Mouse (Mus musculus) liver, postnatal 0 days (tissue): Measurements from ENCODE around the gene Limch1. TPM values are rescaled to one million over a fixed set of nuclear protein-coding genes. Genes with fewer than 3 reads are reported as not detected.

Experiments
- ATAC-seq: fragments of 200-750 bp; cut with Nextera tagmentation; 2 replicates; pipeline ENCODE4 v1.8.0; 2017; ENCODE audit warnings: mild to moderate bottlenecking, moderate library complexity
- DNase-seq: peaks from one replicate; pipeline ENCODE4 v3.0.0-alpha.2; 2016
- H3K27ac ChIP-seq: fragments of 300-500 bp; sonication (generic); 2 replicates; pipeline ENCODE4 v1.5.1; 2014; ENCODE audit warnings: antibody characterized with exemption, moderate library complexity, mild to moderate bottlenecking, low read depth
- H3K27me3 ChIP-seq: fragments of 300-500 bp; sonication (generic); 2 replicates; pipeline ENCODE4 v1.6.1; 2014; ENCODE audit warnings: low read length, control low read depth, mixed read lengths; ENCODE audit not compliant: insufficient read depth
- H3K36me3 ChIP-seq: fragments of 300-500 bp; sonication (generic); replicated peaks from 2 replicates; pipeline ENCODE4 v1.6.1; 2014; ENCODE audit warnings: mild to moderate bottlenecking, control low read depth, low read length, moderate library complexity, mixed read lengths; ENCODE audit not compliant: insufficient read depth
- H3K4me1 ChIP-seq: fragments of 300-500 bp; sonication (generic); 2 replicates; pipeline ENCODE4 v1.6.1; 2014; ENCODE audit warnings: antibody characterized with exemption, mild to moderate bottlenecking, control low read depth; ENCODE audit not compliant: insufficient read depth
- H3K4me2 ChIP-seq: fragments of 300-500 bp; sonication (generic); 2 replicates; pipeline ENCODE4 v1.6.1; 2014; ENCODE audit warnings: low read depth, mild to moderate bottlenecking, low read length, moderate library complexity, mixed read lengths
- H3K4me3 ChIP-seq: fragments of 300-500 bp; sonication (generic); 2 replicates; pipeline ENCODE4 v1.5.1; 2014; ENCODE audit warnings: low read depth, low read length
- H3K9ac ChIP-seq: fragments of 300-500 bp; sonication (generic); replicated peaks from 2 replicates; pipeline ENCODE4 v1.6.1; 2014; ENCODE audit warnings: mild to moderate bottlenecking, moderate library complexity
- H3K9me3 ChIP-seq: fragments of 300-500 bp; sonication (generic); 2 replicates; pipeline ENCODE4 v1.6.1; 2016; ENCODE audit warnings: mild to moderate bottlenecking, control low read depth, low read length, mixed read lengths
- CTCF ChIP-seq: sonication (generic); IDR thresholded peaks from 2 replicates; pipeline ENCODE4 v1.5.1; 2016; ENCODE audit warnings: antibody characterized with exemption, low read depth
- EP300 ChIP-seq: IDR thresholded peaks from 2 replicates; pipeline ENCODE4 v1.6.1; 2016; ENCODE audit warnings: antibody characterized with exemption, low read depth, mild to moderate bottlenecking
- WGBS: fragments of 180-500 bp; shearing (Covaris S2); extraction: QIAGEN DNeasy Blood & Tissue Kit; methylation state at CpG from one replicate; pipeline ENCODE4 v1.1.7; 2014; ENCODE audit not compliant: insufficient replicate concordance; 5-methylcytosine and 5-hydroxymethylcytosine counted together
- polyA plus RNA-seq: library from polyadenylated mRNA; unstranded; fragments of >200 nt; fragmentation: Nextera tagmentation; extraction: Ambion mirVana; gene quantifications from 2 replicates; pipeline ENCODE4 v1.2.1, GENCODE M21; 2015

Gene Limch1
- polyA plus RNA-seq, 1 experiment from 2014 or later = 1.6 TPM

GRCm38 (mm10) chr5:66997600-66997930 lies 251.9 kb downstream of the Limch1 start:
- TF ChIP-seq CTCF (no peak), EP300 (no peak)
- H3K9me3 ChIP-seq = no peaks in the 10 kb centered on the region
- no peak overlapping the region for H3K4me2 ChIP-seq
- DNase-seq = no peak
- WGBS = 45% methylated on average over 7 of the region's 7 CpGs
- H3K27me3 ChIP-seq = peaks cover 20% of the 10 kb centered on the region; the same call in 1 of the 2 replicates
- no peak for ATAC-seq
- H3K27ac ChIP-seq = no peak overlapping the region
- no peak overlapping the region for H3K4me3 ChIP-seq
- no peak overlapping the region for H3K9ac ChIP-seq
- H3K4me1 ChIP-seq = no peaks in the 10 kb centered on the region
- no peaks in the 10 kb centered on the region for H3K36me3 ChIP-seq

GRCm38 (mm10) chr5:66998341-66998740 lies 252.7 kb downstream of the Limch1 start:
- no peak for ATAC-seq
- peaks cover 20% of the 10 kb centered on the region; the same call in 1 of the 2 replicates for H3K27me3 ChIP-seq
- H3K4me1 ChIP-seq = no peaks in the 10 kb centered on the region
- H3K4me2 ChIP-seq = no peak overlapping the region
- no peak overlapping the region for H3K4me3 ChIP-seq
- 68% methylated on average over 6 of the region's 6 CpGs for WGBS
- no peak for DNase-seq
- H3K27ac ChIP-seq = no peak overlapping the region
- no peak overlapping the region for H3K9ac ChIP-seq
- no peaks in the 10 kb centered on the region for H3K36me3 ChIP-seq
- TF ChIP-seq CTCF (no peak), EP300 (no peak)
- no peaks in the 10 kb centered on the region for H3K9me3 ChIP-seq

- Histone ChIP-seq H3K4me2 (no peak overlapping the region), H3K27me3 (0 out of 2 replicates have a peak, but pooled peaks cover 6% of the 10 kb centered on the region), H3K4me1 (no peaks in the 10 kb centered on the region), H3K9ac (no peak overlapping the region), H3K27ac (no peak overlapping the region), H3K36me3 (no peaks in the 10 kb centered on the region), H3K9me3 (no peaks in the 10 kb centered on the region), H3K4me3 (no peak overlapping the region)
- ATAC-seq = no peak
- DNase-seq = no peak
- TF ChIP-seq EP300 (no peak), CTCF (no peak)
- WGBS = 75% methylated on average over 6 of the region's 6 CpGs
These were observed 256.7 kb downstream of the Limch1 start for GRCm38 (mm10) chr5:67002346-67002745.

GRCm38 (mm10) chr5:67004619-67005018 lies 259.0 kb downstream of the Limch1 start:
- Histone ChIP-seq H3K4me1 (no peaks in the 10 kb centered on the region), H3K27me3 (no peaks in the 10 kb centered on the region), H3K4me3 (no peak overlapping the region), H3K9ac (no peak overlapping the region), H3K9me3 (no peaks in the 10 kb centered on the region), H3K36me3 (no peaks in the 10 kb centered on the region), H3K4me2 (no peak overlapping the region), H3K27ac (no peak overlapping the region)
- 68% methylated on average over 11 of the region's 11 CpGs for WGBS
- ATAC-seq (no peak), DNase-seq (no peak)
- no peak for TF ChIP-seq EP300
- TF ChIP-seq CTCF = no peak

- TF ChIP-seq EP300 (no peak), CTCF (no peak)
- no peak for ATAC-seq
- Histone ChIP-seq H3K9ac (no peak overlapping the region), H3K36me3 (no peaks in the 10 kb centered on the region), H3K27me3 (no peaks in the 10 kb centered on the region), H3K9me3 (no peaks in the 10 kb centered on the region), H3K4me1 (no peaks in the 10 kb centered on the region), H3K27ac (no peak overlapping the region), H3K4me2 (no peak overlapping the region), H3K4me3 (no peak overlapping the region)
- DNase-seq = no peak
- WGBS = 81% methylated on average over 16 of the region's 16 CpGs
These were observed 265.6 kb downstream of the Limch1 start for GRCm38 (mm10) chr5:67011043-67011870.

- H3K9ac ChIP-seq = no peak overlapping the region
- H3K4me1 ChIP-seq = no peaks in the 10 kb centered on the region
- TF ChIP-seq EP300 (no peak), CTCF (no peak)
- no peak overlapping the region for H3K27ac ChIP-seq
- H3K9me3 ChIP-seq = no peaks in the 10 kb centered on the region
- no peak overlapping the region for H3K4me3 ChIP-seq
- no peak for DNase-seq
- no peaks in the 10 kb centered on the region for H3K27me3 ChIP-seq
- WGBS = 59% methylated on average over 4 of the region's 4 CpGs
- ATAC-seq = no peak
- H3K4me2 ChIP-seq = no peak overlapping the region
- H3K36me3 ChIP-seq = no peaks in the 10 kb centered on the region
These were observed 266.4 kb downstream of the Limch1 start for GRCm38 (mm10) chr5:67011985-67012384.
